Mouse (Mus musculus): ENCODE measurements at regions not wholly inside any gene's neighbourhood (a gene's known extent, or its start where the extent isn't known, plus 50 kb on each side); places are given as distances from the start of the nearest gene placed in this dataset.

- DNase-seq (ENCODE audit: low spot score in 2 of 2) = peak; percentile 35 to 77
Observed at GRCm38 (mm10) chr5:121078531-121078930, 68.6 kb upstream of the Rph3a start.

GRCm38 (mm10) chr5:121076741-121077140 is 66.8 kb upstream of the Rph3a start:
- DNase-seq (ENCODE audit: low spot score in 2 of 2) = no peak

GRCm38 (mm10) chr5:121068821-121069220 is 58.9 kb upstream of the Rph3a start:
- DNase-seq (ENCODE audit: low spot score in 2 of 2) = no peak

- DNase-seq (ENCODE audit: low spot score in 2 of 2) = no peak
Observed at GRCm38 (mm10) chr5:121064721-121065120, 54.8 kb upstream of the Rph3a start.

GRCm38 (mm10) chr5:121062930-121063584 is 53.2 kb upstream of the Rph3a start:
- DNase-seq (ENCODE audit: low spot score in 2 of 2) = no peak

GRCm38 (mm10) chr5:121061688-121062087 is 51.8 kb upstream of the Rph3a start:
- no peak for DNase-seq (ENCODE audit: low spot score in 2 of 2)

All from urinary bladder, postnatal 4 days (tissue).